Mouse (Mus musculus) lung, embryonic 16.5 days (tissue): Measurements from ENCODE around the gene Vps51. TPM values are rescaled to one million over a fixed set of nuclear protein-coding genes. Genes with fewer than 3 reads are reported as not detected.
A peak's percentile ranks its signal among the peaks of the same experiment; 100 is the strongest.

Experiments
- ATAC-seq: fragments of 200-750 bp; cut with Nextera tagmentation; 2 replicates; pipeline ENCODE4 v1.8.0; 2017; ENCODE audit warnings: low read depth, mild to moderate bottlenecking, moderate library complexity
- H3K27ac ChIP-seq: fragments of 300-500 bp; sonication (generic); 2 replicates; pipeline ENCODE4 v1.5.1; 2014; ENCODE audit warnings: mild to moderate bottlenecking, control low read depth, low read length
- H3K27me3 ChIP-seq: fragments of 300-500 bp; sonication (generic); 2 replicates; pipeline ENCODE4 v1.6.1; 2014; ENCODE audit warnings: low read depth, low read length, mixed read lengths; ENCODE audit not compliant: control insufficient read depth, insufficient read depth
- H3K36me3 ChIP-seq: fragments of 300-500 bp; sonication (generic); 2 replicates; pipeline ENCODE4 v1.6.1; 2014; ENCODE audit warnings: low read length; ENCODE audit not compliant: control insufficient read depth, insufficient read depth
- H3K4me1 ChIP-seq: fragments of 300-500 bp; sonication (generic); replicated peaks from 2 replicates; pipeline ENCODE4 v1.6.1; 2014; ENCODE audit warnings: low read length, mixed read lengths; ENCODE audit not compliant: control insufficient read depth, insufficient read depth
- H3K4me2 ChIP-seq: fragments of 300-500 bp; sonication (generic); 2 replicates; pipeline ENCODE4 v1.6.1; 2014; ENCODE audit warnings: low read depth, low read length, control low read depth
- H3K4me3 ChIP-seq: fragments of 300-500 bp; sonication (generic); 2 replicates; pipeline ENCODE4 v1.5.1; 2014; ENCODE audit warnings: mild to moderate bottlenecking, low read length, control low read depth
- H3K9ac ChIP-seq: fragments of 300-500 bp; sonication (generic); 2 replicates; pipeline ENCODE4 v1.6.1; 2014; ENCODE audit warnings: low read length, control low read depth
- H3K9me3 ChIP-seq: fragments of 300-500 bp; sonication (generic); 2 replicates; pipeline ENCODE4 v1.6.1; 2016; ENCODE audit warnings: low read length; ENCODE audit not compliant: control insufficient read depth
- WGBS: fragments of 180-500 bp; shearing (Covaris S2); extraction: QIAGEN DNeasy Blood & Tissue Kit; methylation state at CpG from one replicate; pipeline ENCODE4 v1.1.7; 2014; 5-methylcytosine and 5-hydroxymethylcytosine counted together
- polyA plus RNA-seq: library from polyadenylated mRNA; unstranded; fragments of >200 nt; fragmentation: Nextera tagmentation; extraction: Ambion mirVana; gene quantifications from 2 replicates; pipeline ENCODE4 v1.2.1, GENCODE M21; 2015

The Vps51 gene
- polyA plus RNA-seq, 1 experiment from 2014 or later: 67.4 TPM

GRCm38 (mm10) chr19:6057313-6058096 lies 19.5 kb downstream of the Vps51 start, which contains the start of the genes Mrpl49 and Fau:
TSS of gene Mrpl49 (minus strand) at chr19:6057785.
TSS of gene Fau (plus strand) at chr19:6057844.
- peak; percentile 91 for ATAC-seq
- H3K4me2 ChIP-seq: peak within 1 kb of the TSS; percentile 78
- peak within 1 kb of the TSS; percentile 92 for H3K9ac ChIP-seq
- peak within 1 kb of the TSS; percentile 70 for H3K27ac ChIP-seq
- peak within 1 kb of the TSS; percentile 86 for H3K4me3 ChIP-seq
- no peaks in the 10 kb centered on the region for H3K27me3 ChIP-seq
- under 1% methylated on average over 63 of the region's 63 CpGs for WGBS
- H3K36me3 ChIP-seq: peaks cover 31% of the 10 kb centered on the region
- no peaks in the 10 kb centered on the region for H3K9me3 ChIP-seq
- H3K4me1 ChIP-seq: peaks cover 21% of the 10 kb centered on the region

DNA sequence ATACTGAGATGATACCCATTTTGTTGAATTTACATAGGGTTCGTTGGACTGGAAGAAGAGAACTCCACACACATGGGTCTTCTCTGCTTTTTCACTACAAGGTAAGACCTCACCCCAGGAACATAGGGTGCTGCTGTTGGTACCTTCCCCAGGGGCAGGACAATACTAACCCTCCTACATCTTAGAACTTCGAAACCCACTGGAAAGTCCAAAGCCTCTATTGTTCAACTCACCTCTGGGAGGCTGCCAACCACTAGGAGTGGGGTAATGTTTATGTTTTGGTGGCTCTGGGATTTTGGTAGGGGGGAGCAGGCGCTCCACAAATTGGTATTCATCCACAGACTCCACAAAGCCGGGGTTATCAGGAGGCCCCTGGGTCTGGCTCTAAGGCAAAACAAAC lies 20.3 kb downstream of the Vps51 start:
- 42% methylated on average over 4 of the region's 4 CpGs for WGBS
- peaks cover 39% of the 10 kb centered on the region for H3K36me3 ChIP-seq
- H3K4me3 ChIP-seq: peak overlapping the region; percentile 86
- H3K9me3 ChIP-seq: no peaks in the 10 kb centered on the region
- no peak overlapping the region for H3K27ac ChIP-seq
- H3K9ac ChIP-seq: peak overlapping the region; percentile 89
- peak overlapping the region; percentile 61 for H3K4me2 ChIP-seq
- H3K4me1 ChIP-seq: peaks cover 14% of the 10 kb centered on the region
- no peaks in the 10 kb centered on the region for H3K27me3 ChIP-seq
- ATAC-seq: no peak

GRCm38 (mm10) chr19:6054296-6054695 lies 22.7 kb downstream of the Vps51 start:
- peaks cover 14% of the 10 kb centered on the region for H3K4me1 ChIP-seq
- no peak overlapping the region for H3K27ac ChIP-seq
- H3K9ac ChIP-seq: no peak overlapping the region
- H3K4me2 ChIP-seq: no peak overlapping the region
- WGBS: 74% methylated on average over 5 of the region's 5 CpGs
- no peak overlapping the region for H3K4me3 ChIP-seq
- no peaks in the 10 kb centered on the region for H3K9me3 ChIP-seq
- no peaks in the 10 kb centered on the region for H3K27me3 ChIP-seq
- no peak for ATAC-seq
- peaks cover 57% of the 10 kb centered on the region for H3K36me3 ChIP-seq

DNA sequence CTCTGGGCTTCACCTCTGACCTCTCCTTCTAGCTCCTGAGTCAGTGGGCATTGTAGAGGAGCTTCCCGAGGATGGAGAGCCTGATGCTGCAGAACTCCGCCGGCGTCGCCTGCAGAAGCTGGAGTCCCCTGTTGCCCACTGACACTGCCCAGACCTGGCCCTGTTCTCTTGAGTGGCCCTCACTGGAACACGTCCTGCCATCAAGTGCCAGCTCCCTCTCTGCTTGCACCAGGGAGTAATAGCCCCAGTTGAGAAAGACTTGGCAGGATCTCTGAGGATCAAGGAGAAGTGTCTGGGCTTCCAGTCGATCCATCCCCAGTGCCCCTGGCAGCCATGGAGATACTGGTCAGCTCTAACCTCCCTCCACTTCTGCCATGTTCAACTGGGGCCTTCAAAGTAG lies 24.5 kb downstream of the Vps51 start:
- Histone ChIP-seq H3K27me3 (no peaks in the 10 kb centered on the region), H3K4me1 (peaks cover 15% of the 10 kb centered on the region), H3K9ac (no peak overlapping the region), H3K4me2 (no peak overlapping the region), H3K36me3 (peaks cover 61% of the 10 kb centered on the region), H3K4me3 (no peak overlapping the region), H3K9me3 (no peaks in the 10 kb centered on the region), H3K27ac (no peak overlapping the region)
- no peak for ATAC-seq
- 87% methylated on average over 7 of the region's 7 CpGs for WGBS

GRCm38 (mm10) chr19:6048681-6049410 lies 28.2 kb downstream of the Vps51 start:
- no peak overlapping the region for H3K27ac ChIP-seq
- ATAC-seq: no peak
- H3K36me3 ChIP-seq: peaks cover 50% of the 10 kb centered on the region
- H3K9me3 ChIP-seq: no peaks in the 10 kb centered on the region
- no peak overlapping the region for H3K4me2 ChIP-seq
- H3K4me1 ChIP-seq: peaks cover 17% of the 10 kb centered on the region
- H3K9ac ChIP-seq: no peak overlapping the region
- 84% methylated on average over 11 of the region's 11 CpGs for WGBS
- H3K27me3 ChIP-seq: no peaks in the 10 kb centered on the region
- no peak overlapping the region for H3K4me3 ChIP-seq

- Histone ChIP-seq H3K4me3 (peak overlapping the region; percentile 95), H3K9me3 (no peaks in the 10 kb centered on the region), H3K4me2 (peak overlapping the region; percentile 91), H3K4me1 (peaks cover 17% of the 10 kb centered on the region), H3K9ac (peak overlapping the region; percentile 94), H3K27ac (no peak overlapping the region), H3K36me3 (peaks cover 42% of the 10 kb centered on the region), H3K27me3 (no peaks in the 10 kb centered on the region)
- 77% methylated on average over 8 of the region's 8 CpGs for WGBS
- ATAC-seq: no peak
Measured at GRCm38 (mm10) chr19:6047899-6048166, 29.2 kb downstream of the Vps51 start.

GRCm38 (mm10) chr19:6047154-6047898 lies 29.7 kb downstream of the Vps51 start:
- ATAC-seq: peak; percentile 10
- peak overlapping the region; percentile 91 for H3K4me2 ChIP-seq
- WGBS: under 1% methylated on average over 43 of the region's 44 CpGs
- peaks cover 37% of the 10 kb centered on the region for H3K36me3 ChIP-seq
- H3K4me1 ChIP-seq: peaks cover 17% of the 10 kb centered on the region
- no peaks in the 10 kb centered on the region for H3K27me3 ChIP-seq
- peak overlapping the region; percentile 99 for H3K27ac ChIP-seq
- H3K9me3 ChIP-seq: no peaks in the 10 kb centered on the region
- peak overlapping the region; percentile 95 for H3K4me3 ChIP-seq
- H3K9ac ChIP-seq: peak overlapping the region; percentile 94

DNA sequence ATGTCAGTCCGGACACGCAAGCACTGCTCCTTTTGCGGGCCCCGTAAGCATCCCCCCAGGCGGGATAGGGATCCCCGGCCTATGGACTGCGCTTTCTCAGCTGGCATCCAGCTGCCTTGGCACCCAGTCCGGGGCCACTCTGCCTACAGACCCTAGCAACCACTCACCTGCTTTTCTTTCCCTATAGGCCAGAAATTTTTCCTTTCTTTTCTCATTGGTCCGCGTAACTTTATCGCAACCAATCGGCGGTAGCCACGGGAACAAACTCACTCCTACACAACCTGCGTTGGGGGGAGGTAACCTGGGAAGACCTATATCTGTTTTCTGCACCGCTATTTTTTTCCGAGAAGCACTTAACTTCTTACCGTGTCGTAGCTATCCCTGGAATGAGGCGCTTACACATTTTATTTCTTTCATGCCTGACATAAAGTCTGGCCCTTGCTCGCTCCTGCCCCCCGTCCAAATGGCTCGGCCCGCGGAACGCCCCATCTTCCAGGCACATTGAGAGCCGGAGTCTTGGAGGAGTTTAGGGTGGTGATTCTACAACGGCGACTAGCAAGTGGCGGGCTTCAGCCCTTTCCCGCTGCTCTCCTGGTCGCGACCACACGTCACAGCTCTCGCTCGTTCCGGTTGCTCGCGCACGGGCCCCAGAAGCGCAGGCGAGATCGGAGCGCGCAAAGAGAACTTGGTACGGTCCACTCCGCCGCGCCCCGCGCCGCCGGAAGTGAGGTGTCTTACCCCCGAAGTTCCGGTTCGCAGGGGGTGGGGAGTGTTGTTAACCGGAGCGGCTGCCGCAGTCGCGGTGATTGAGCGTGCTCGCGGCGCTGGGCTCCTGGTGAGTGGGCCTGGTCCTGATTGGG lies 30.5 kb downstream of the Vps51 start, which contains the start of gene Syvn1:
Gene Syvn1, plus strand, starts transcription at position 283 of the 860 bp plus-strand sequence.
- peak; percentile 93 for ATAC-seq

More for the DNA sequence above, 30.5 kb downstream of the Vps51 start, which contains the start of gene Syvn1:
- Histone ChIP-seq H3K4me1 (peaks cover 17% of the 10 kb centered on the region), H3K27ac (peak within 1 kb of the TSS; percentile 99), H3K4me3 (peak within 1 kb of the TSS; percentile 95), H3K36me3 (peaks cover 29% of the 10 kb centered on the region), H3K4me2 (peak within 1 kb of the TSS; percentile 91), H3K27me3 (no peaks in the 10 kb centered on the region), H3K9me3 (no peaks in the 10 kb centered on the region), H3K9ac (peak within 1 kb of the TSS; percentile 94)
- WGBS: under 1% methylated on average over 59 of the region's 65 CpGs
